Mouse (Mus musculus): ENCODE measurements around the gene Tmem232. TPM values are rescaled to one million over a fixed set of nuclear protein-coding genes. Genes with fewer than 3 reads are reported as not detected.

Tmem232 gene
- polyA plus RNA-seq, 1 experiment: not detected

GRCm38 (mm10) chr17:65384411-65384962 is 156.1 kb downstream of the Tmem232 start:
- Histone ChIP-seq H3K27me3 (replicated peaks) (no peaks in the 10 kb centered on the region), H3K36me3 (replicated peaks; ENCODE audit: low read length) (no peaks in the 10 kb centered on the region), H3K9me3 (peaks cover 12% of the 10 kb centered on the region; the same call in 1 of the 2 replicates), H3K4me3 (replicated peaks) (no peak overlapping the region), H3K4me1 (no peaks in the 10 kb centered on the region)
- no peak for TF ChIP-seq FLI1 (IDR thresholded peaks at IDR 0.05; ENCODE audit: low read length)
- no peak for TF ChIP-seq GATA1 (IDR thresholded peaks at IDR 0.05; ENCODE audit: borderline replicate concordance, low read length)

DNA sequence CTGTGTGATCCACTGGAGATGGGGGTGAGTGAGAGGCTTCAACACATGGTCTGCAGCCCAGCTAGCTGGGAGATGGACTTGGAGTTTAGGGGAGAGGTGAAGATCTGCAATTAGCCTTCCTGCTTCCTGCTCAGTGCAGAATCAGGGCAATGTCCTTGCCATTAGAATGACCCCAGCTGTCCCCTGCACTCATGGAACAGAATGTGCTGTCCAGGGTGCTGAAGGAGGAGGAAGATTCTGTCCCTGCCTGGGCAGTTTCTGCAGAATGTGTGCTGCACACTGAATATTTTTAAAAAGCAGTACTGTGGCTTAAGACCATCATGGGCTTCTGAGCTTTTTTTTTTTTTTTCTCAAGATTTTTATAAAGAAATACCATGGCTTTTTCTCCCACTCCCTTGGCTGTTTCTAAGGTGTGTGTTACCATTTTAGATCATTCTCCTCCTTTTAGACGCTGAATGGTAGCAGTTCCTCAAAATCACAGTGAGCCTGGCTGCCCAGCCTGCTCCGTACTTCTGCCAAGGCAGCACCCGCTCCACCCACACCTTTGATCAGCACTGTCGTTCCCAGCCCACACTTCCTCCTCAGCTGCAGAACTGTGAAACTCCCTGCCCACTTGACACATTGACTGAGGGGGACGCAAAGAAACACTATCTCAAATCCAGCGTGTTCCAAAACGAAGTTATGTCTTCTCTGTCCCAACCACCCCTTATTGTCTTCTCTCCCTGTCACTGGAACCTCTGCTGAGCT is 170.4 kb downstream of the Tmem232 start:
- peaks cover 19% of the 10 kb centered on the region for H3K9me3 ChIP-seq
- H3K4me1 ChIP-seq: no peaks in the 10 kb centered on the region
- H3K27me3 ChIP-seq (replicated peaks): no peaks in the 10 kb centered on the region
- no peaks in the 10 kb centered on the region for H3K36me3 ChIP-seq (replicated peaks; ENCODE audit: low read length)
- H3K4me3 ChIP-seq (replicated peaks): no peak overlapping the region
- no peak for TF ChIP-seq FLI1 (IDR thresholded peaks at IDR 0.05; ENCODE audit: low read length)
- TF ChIP-seq GATA1 (IDR thresholded peaks at IDR 0.05; ENCODE audit: borderline replicate concordance, low read length): no peak

DNA sequence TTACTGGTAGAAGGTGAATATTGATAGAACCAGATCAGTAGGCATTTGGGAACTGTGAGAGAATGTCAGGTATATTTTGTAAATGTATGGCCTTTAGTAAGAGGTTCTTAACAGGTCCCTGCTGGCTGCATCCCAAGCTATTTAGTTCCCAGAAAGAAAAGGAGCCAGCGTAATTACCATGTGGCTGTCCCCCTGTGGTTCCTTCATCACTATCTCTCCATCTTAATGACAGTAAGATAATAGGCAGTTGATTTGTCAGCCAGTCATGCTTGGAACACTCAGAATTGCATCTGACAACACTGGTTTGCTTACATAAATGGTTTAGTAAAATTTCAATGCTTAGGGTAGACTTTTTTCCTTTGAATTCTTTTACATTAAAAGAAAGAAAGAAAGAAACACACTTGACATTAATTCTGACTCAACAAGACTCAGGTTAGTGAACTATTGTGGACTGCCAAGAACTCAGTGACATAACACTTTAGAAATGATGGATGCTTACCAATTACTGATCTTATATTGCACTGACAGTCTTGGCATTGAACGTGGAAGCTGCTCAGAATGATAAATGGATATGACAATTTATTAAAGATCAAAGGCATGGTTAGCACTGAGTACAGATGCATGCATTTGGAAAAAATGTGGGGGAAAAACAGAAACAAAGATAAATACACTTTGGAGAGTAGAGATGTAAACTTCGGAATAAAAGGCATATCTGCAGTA is 174.9 kb downstream of the Tmem232 start:
- Histone ChIP-seq H3K4me3 (replicated peaks) (no peak overlapping the region), H3K9me3 (peaks cover 21% of the 10 kb centered on the region), H3K4me1 (no peaks in the 10 kb centered on the region), H3K36me3 (replicated peaks; ENCODE audit: low read length) (no peaks in the 10 kb centered on the region), H3K27me3 (replicated peaks) (no peaks in the 10 kb centered on the region)
- no peak for TF ChIP-seq GATA1 (IDR thresholded peaks at IDR 0.05; ENCODE audit: borderline replicate concordance, low read length)
- no peak for TF ChIP-seq FLI1 (IDR thresholded peaks at IDR 0.05; ENCODE audit: low read length)

DNA sequence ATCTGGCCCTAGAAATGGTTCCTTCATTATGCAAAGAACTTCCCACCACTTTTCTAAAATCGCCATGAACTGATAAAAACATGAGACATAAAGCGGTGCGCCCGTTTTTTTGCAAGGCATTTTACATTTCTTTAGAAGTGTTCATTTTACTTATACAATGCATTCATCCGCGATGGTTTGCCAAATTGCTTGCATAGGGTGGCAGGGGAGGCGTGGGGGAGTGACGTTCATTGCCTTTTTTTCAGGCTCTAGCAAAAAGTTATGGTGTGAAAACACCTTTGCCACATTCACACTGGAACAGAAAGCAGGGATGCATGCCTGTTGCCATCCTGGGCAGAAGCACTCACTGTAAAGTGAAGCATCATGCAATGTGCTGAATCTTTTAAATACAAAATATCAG is 188.7 kb downstream of the Tmem232 start:
- peaks cover 13% of the 10 kb centered on the region for H3K9me3 ChIP-seq
- no peak for TF ChIP-seq GATA1 (IDR thresholded peaks at IDR 0.05; ENCODE audit: borderline replicate concordance, low read length)
- TF ChIP-seq FLI1 (IDR thresholded peaks at IDR 0.05; ENCODE audit: low read length): no peak
- no peak overlapping the region for H3K4me3 ChIP-seq (replicated peaks)
- H3K4me1 ChIP-seq: no peaks in the 10 kb centered on the region
- no peaks in the 10 kb centered on the region for H3K27me3 ChIP-seq (replicated peaks)
- no peaks in the 10 kb centered on the region for H3K36me3 ChIP-seq (replicated peaks; ENCODE audit: low read length)

- Histone ChIP-seq H3K4me3 (replicated peaks) (no peak overlapping the region), H3K36me3 (replicated peaks; ENCODE audit: low read length) (no peaks in the 10 kb centered on the region), H3K27me3 (replicated peaks) (no peaks in the 10 kb centered on the region), H3K9me3 (peaks cover 11% of the 10 kb centered on the region), H3K4me1 (no peaks in the 10 kb centered on the region)
- no peak for TF ChIP-seq GATA1 (IDR thresholded peaks at IDR 0.05; ENCODE audit: borderline replicate concordance, low read length)
- no peak for TF ChIP-seq FLI1 (IDR thresholded peaks at IDR 0.05; ENCODE audit: low read length)
Measured at GRCm38 (mm10) chr17:65340016-65340415, 200.6 kb downstream of the Tmem232 start.

DNA sequence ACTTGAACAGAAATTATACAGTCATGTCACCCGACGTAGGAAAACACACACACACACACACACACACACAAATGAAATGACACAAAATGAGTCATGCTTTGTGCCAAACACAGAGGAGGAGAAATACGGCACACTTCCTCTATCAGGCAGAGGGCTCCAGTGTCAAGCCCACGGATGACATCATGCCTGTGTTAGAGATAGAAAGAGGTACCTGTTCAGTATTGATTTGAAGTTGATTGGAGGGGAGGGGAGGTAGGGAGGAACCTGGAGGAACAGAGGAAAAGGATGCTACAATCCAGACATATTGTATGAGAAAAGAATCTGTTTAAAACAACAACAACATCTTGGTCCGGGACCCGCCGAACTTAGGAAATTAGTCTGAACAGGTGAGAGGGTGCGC is 209.8 kb downstream of the Tmem232 start:
- no peaks in the 10 kb centered on the region for H3K4me1 ChIP-seq
- 0 out of 2 replicates have a peak, but pooled peaks cover 4% of the 10 kb centered on the region for H3K9me3 ChIP-seq
- H3K27me3 ChIP-seq (replicated peaks): no peaks in the 10 kb centered on the region
- no peak overlapping the region for H3K4me3 ChIP-seq (replicated peaks)
- no peak for TF ChIP-seq FLI1 (IDR thresholded peaks at IDR 0.05; ENCODE audit: low read length)
- no peak for TF ChIP-seq GATA1 (IDR thresholded peaks at IDR 0.05; ENCODE audit: borderline replicate concordance, low read length)
- no peaks in the 10 kb centered on the region for H3K36me3 ChIP-seq (replicated peaks; ENCODE audit: low read length)

DNA sequence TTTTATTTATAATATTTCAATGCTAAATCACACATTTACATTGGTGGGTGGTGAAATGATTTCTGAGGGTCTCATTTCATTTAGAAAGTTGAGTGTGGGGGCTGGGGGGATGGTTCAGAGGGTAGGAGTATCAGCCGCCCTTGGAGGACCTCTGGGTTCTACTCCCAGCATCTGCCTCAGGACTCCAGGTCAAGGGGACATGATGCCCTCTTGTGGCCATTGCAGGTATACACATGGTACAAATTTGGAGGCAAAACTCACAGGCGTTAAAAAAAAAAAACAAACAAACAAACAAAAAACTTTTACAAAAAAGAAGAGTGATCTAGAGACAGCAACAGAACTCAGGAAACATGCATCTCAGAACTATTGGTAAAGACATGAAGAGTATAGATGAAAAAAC is 215.3 kb downstream of the Tmem232 start:
- TF ChIP-seq FLI1 (IDR thresholded peaks at IDR 0.05; ENCODE audit: low read length) (no peak), GATA1 (IDR thresholded peaks at IDR 0.05; ENCODE audit: borderline replicate concordance, low read length) (no peak)
- Histone ChIP-seq H3K36me3 (replicated peaks; ENCODE audit: low read length) (no peaks in the 10 kb centered on the region), H3K9me3 (peaks cover 7% of the 10 kb centered on the region; the same call in 1 of the 2 replicates), H3K4me3 (replicated peaks) (no peak overlapping the region), H3K4me1 (no peaks in the 10 kb centered on the region), H3K27me3 (replicated peaks) (no peaks in the 10 kb centered on the region)

DNA sequence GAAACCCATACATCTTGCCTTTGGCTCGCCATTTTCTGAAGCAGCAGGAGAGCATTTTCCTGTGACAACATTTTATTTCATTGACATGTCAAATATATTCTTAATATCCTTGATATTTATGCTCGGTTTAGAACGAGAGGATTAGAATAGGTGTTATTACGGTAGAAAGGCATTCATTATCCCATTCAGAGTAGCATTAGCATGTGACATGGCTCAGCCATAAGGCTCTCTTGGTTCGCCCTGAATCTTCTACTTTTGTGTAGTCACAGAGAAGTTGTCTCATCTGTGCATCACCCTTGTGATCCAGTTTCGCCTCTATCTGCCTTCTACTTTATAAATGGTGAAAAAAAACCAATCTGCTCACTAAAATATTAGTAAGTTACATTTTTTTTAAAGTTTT is 220.0 kb downstream of the Tmem232 start:
- H3K4me3 ChIP-seq (replicated peaks): no peak overlapping the region
- no peaks in the 10 kb centered on the region for H3K4me1 ChIP-seq
- no peaks in the 10 kb centered on the region for H3K36me3 ChIP-seq (replicated peaks; ENCODE audit: low read length)
- no peaks in the 10 kb centered on the region for H3K27me3 ChIP-seq (replicated peaks)
- peaks cover 3% of the 10 kb centered on the region; the same call in 1 of the 2 replicates for H3K9me3 ChIP-seq
- no peak for TF ChIP-seq GATA1 (IDR thresholded peaks at IDR 0.05; ENCODE audit: borderline replicate concordance, low read length)
- no peak for TF ChIP-seq FLI1 (IDR thresholded peaks at IDR 0.05; ENCODE audit: low read length)

DNA sequence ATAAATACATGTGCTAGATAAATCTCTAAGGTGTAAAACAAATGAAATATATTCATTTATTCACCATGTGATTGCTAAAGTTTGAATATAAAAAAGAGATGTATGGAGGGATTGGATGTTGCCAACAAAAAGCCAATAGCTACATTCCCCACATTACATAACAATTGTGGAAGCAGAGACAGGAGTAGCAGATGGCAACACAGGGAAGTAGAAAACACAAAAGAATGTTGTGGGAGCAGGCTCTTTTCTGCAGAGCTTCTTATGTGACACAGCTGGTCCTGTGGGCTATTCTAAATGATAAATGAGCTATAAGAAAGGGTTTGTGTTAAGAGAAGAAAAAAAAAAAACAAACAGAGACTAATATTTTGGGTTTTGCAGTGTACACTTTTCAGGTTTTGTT is 240.6 kb downstream of the Tmem232 start:
- TF ChIP-seq GATA1 (IDR thresholded peaks at IDR 0.05; ENCODE audit: borderline replicate concordance, low read length): no peak
- TF ChIP-seq FLI1 (IDR thresholded peaks at IDR 0.05; ENCODE audit: low read length): no peak
- no peaks in the 10 kb centered on the region for H3K27me3 ChIP-seq (replicated peaks)
- 0 out of 2 replicates have a peak, but pooled peaks cover 6% of the 10 kb centered on the region for H3K9me3 ChIP-seq
- H3K36me3 ChIP-seq (replicated peaks; ENCODE audit: low read length): no peaks in the 10 kb centered on the region
- no peak overlapping the region for H3K4me3 ChIP-seq (replicated peaks)
- H3K4me1 ChIP-seq: no peaks in the 10 kb centered on the region

DNA sequence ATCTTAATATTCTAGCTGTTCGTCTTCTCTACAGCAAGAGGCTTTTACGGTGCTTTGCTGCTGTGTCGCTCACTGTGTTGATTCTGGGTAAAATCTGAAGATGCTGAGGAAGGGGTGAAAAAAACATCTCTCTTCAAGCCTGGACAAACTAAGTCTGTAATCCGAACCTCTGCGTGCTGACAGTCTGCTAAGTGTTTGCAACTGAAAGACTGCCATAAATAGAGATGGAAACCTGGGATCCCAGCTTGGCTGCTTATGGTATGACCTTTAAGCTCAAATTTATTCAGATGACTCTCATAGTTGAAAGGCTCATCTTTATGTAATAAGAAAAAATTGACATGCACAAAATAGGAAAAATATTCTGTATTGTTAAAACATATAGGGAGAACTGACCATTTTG is 242.8 kb downstream of the Tmem232 start:
- Histone ChIP-seq H3K4me1 (no peaks in the 10 kb centered on the region), H3K36me3 (replicated peaks; ENCODE audit: low read length) (no peaks in the 10 kb centered on the region), H3K4me3 (replicated peaks) (no peak overlapping the region), H3K27me3 (replicated peaks) (no peaks in the 10 kb centered on the region), H3K9me3 (0 out of 2 replicates have a peak, but pooled peaks cover 3% of the 10 kb centered on the region)
- no peak for TF ChIP-seq FLI1 (IDR thresholded peaks at IDR 0.05; ENCODE audit: low read length)
- no peak for TF ChIP-seq GATA1 (IDR thresholded peaks at IDR 0.05; ENCODE audit: borderline replicate concordance, low read length)
